Mouse (Mus musculus) cerebellum, postnatal 36 days (tissue): Measurements from ENCODE around the gene Olfr168.
"Not testable (repeated sequence)": the region's sequence is repeated elsewhere in the genome, so short reads cannot be mapped to it uniquely, and the experiment has no call there.

ENCODE experiments used
- DNase-seq, 2 experiments: peaks; one replicate each; pipeline ENCODE4 v3.0.0; 2021 to 2022; ENCODE audit warnings: mixed read lengths in 2 of 2

The Olfr168 gene

GRCm38 (mm10) chr16:19535455-19535854 is at the start of gene Olfr168:
Olfr168 (minus strand) TSS chr16:19535555.
- no peak for DNase-seq

- not testable (repeated sequence) for DNase-seq
Observed at GRCm38 (mm10) chr16:19571709-19572108, 36.4 kb upstream of the Olfr168 start, which contains the start of gene Olfr169. Olfr169 (minus strand) TSS chr16:19571809.

GRCm38 (mm10) chr16:19553429-19553828 is 18.1 kb upstream of the Olfr168 start:
- not testable (repeated sequence) for DNase-seq

GRCm38 (mm10) chr16:19552246-19552645 is 16.9 kb upstream of the Olfr168 start:
- DNase-seq = not testable (repeated sequence)

GRCm38 (mm10) chr16:19522166-19522565 is 13.2 kb downstream of the Olfr168 start, which contains the start of gene Olfr167:
Olfr167 (minus strand) TSS chr16:19522266.
- DNase-seq = no peak

- DNase-seq = no peak
Observed at GRCm38 (mm10) chr16:19483394-19483793, 52.0 kb downstream of the Olfr168 start, which contains the start of gene Olfr166. Olfr166 (plus strand) TSS chr16:19483694.
